Mouse (Mus musculus): ENCODE data around the gene Cc2d2b.

- TF ChIP-seq CTCF (IDR thresholded peaks at IDR 0.05; ENCODE audit: low read depth, low read length): no peak
- TF ChIP-seq POLR2AphosphoS5 (IDR thresholded peaks at IDR 0.05; ENCODE audit: insufficient replicate concordance, low read depth, low read length): no peak
- no peak for TF ChIP-seq GATA1 (IDR thresholded peaks at IDR 0.05; ENCODE audit: borderline replicate concordance, low read length)
- TF ChIP-seq TAL1 (conservative IDR thresholded peaks at IDR 0.05; ENCODE audit: low read depth, low read length): no peak
Measured at GRCm38 (mm10) chr19:40838205-40838604, 89.7 kb downstream of the Cc2d2b start.

Data from G1E (cell line).